Mouse (Mus musculus): ENCODE results near the gene Rhbdl1. TPM values are rescaled to one million over a fixed set of nuclear protein-coding genes. Genes with fewer than 3 reads are reported as not detected.

Gene Rhbdl1
- polyA plus RNA-seq, 1 experiment from 2014 or later: 1.4 TPM

DNA sequence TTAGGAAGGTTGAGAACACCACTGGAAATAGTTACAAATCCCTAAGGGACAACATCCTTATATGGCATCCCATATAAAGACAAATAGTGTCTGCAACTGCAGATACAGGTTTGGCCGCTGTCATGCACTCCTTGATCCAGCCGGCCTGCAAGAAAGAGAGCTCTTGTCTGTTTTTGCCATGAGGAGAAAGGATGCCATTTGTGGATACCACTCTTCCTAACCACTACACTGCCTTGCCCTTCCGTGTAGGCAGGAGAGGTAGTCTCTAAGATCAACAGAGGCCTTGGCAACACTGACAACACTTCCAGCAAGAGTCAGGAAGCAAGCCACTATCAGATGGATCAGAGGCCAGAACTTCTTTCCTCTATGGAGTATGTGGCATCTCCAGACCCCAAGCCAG lies 50.8 kb downstream of the Rhbdl1 start, which contains the start of gene Ccdc78:
TSS of gene Ccdc78 (plus strand) at position 301 of the 400 bp plus-strand sequence.
- H3K27me3 ChIP-seq: no peaks in the 10 kb centered on the region
- peaks cover 43% of the 10 kb centered on the region for H3K4me1 ChIP-seq (replicated peaks)
- H3K27ac ChIP-seq: peak within 1 kb of the TSS; percentile 93
- H3K9ac ChIP-seq: peak within 1 kb of the TSS; percentile 73
- no peak for ATAC-seq (replicated peaks; ENCODE audit: insufficient number of reproducible peaks, insufficient read depth, low FRiP score, low read depth)
- H3K36me3 ChIP-seq: peaks cover 48% of the 10 kb centered on the region
- H3K9me3 ChIP-seq (replicated peaks): no peaks in the 10 kb centered on the region
- peak within 1 kb of the TSS; percentile 82 for H3K4me3 ChIP-seq
- H3K4me2 ChIP-seq: peak within 1 kb of the TSS; percentile 78
- 71% methylated on average over 3 of the region's 3 CpGs for WGBS

DNA sequence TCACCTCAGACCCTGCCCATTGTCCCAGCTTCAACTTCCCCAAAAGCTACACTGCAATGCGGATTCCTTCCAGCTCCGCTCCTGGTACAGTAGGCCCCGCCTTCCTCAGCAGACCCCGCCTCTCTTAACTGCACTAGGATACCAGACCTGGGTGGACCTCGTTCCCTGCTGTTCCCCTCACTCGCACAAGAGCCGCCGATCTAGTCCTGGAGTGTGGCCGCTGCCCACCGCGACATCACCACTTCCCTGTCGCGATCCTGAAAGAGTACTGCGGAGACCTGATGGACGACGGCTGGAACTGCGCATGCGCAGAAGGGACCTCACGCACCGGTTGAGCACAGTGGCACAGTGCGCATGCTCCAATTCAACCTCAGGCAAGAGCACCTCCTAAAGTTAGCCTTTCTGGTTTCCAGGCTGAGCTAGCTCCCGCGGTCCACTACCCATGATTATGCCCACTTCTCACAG lies 51.8 kb downstream of the Rhbdl1 start, which contains the start of gene Haghl:
TSS of gene Haghl (minus strand) at position 393 of the 465 bp plus-strand sequence.
- Histone ChIP-seq H3K27me3 (no peaks in the 10 kb centered on the region), H3K36me3 (peaks cover 55% of the 10 kb centered on the region), H3K4me1 (replicated peaks) (peaks cover 34% of the 10 kb centered on the region), H3K9me3 (replicated peaks) (no peaks in the 10 kb centered on the region), H3K4me2 (peak within 1 kb of the TSS; percentile 78), H3K27ac (peak within 1 kb of the TSS; percentile 93), H3K9ac (peak within 1 kb of the TSS; percentile 73), H3K4me3 (peak within 1 kb of the TSS; percentile 82)
- ATAC-seq (replicated peaks; ENCODE audit: insufficient number of reproducible peaks, insufficient read depth, low FRiP score, low read depth): peak; percentile 84
- under 1% methylated on average over 23 of the region's 23 CpGs for whole genome bisulfite sequencing

Small RNAs within 50 kb of the gene (microRNA-seq; reads per million reads assigned to microRNA genes)
- 0.84 reads per million for gene Mir3082

Other genes with a start within 250 kb of the Rhbdl1 start
- 1.0 and 2.0 TPM in 2 replicates for gene Gng13, start 120.1 kb downstream of the Rhbdl1 start, polyA plus RNA-seq (2015; fragmentation: Nextera tagmentation; extraction: Ambion mirVana)
- gene Chtf18, start 109.9 kb downstream of the Rhbdl1 start, polyA plus RNA-seq (2015; fragmentation: Nextera tagmentation; extraction: Ambion mirVana): 11.8 and 17.7 TPM in 2 replicates
- 10.7 and 15.3 TPM in 2 replicates for gene Rpusd1, start 109.6 kb downstream of the Rhbdl1 start, polyA plus RNA-seq (2015; fragmentation: Nextera tagmentation; extraction: Ambion mirVana)
- 0.13 TPM in 1 of 2 replicates, not detected in the other for gene Mslnl, start 101.3 kb downstream of the Rhbdl1 start, polyA plus RNA-seq (2015; fragmentation: Nextera tagmentation; extraction: Ambion mirVana)
- 38.7 and 42.7 TPM in 2 replicates for gene Msln, start 82.9 kb downstream of the Rhbdl1 start, polyA plus RNA-seq (2015; fragmentation: Nextera tagmentation; extraction: Ambion mirVana)
- gene Narfl, start 63.5 kb downstream of the Rhbdl1 start, polyA plus RNA-seq (2015; fragmentation: Nextera tagmentation; extraction: Ambion mirVana): 31.5 and 32.4 TPM in 2 replicates
- gene Haghl, start 51.6 kb downstream of the Rhbdl1 start, polyA plus RNA-seq (2015; fragmentation: Nextera tagmentation; extraction: Ambion mirVana): 44.7 and 57.1 TPM in 2 replicates
- gene Ccdc78, start 50.7 kb downstream of the Rhbdl1 start, polyA plus RNA-seq (2015; fragmentation: Nextera tagmentation; extraction: Ambion mirVana): 0.13 and 0.23 TPM in 2 replicates
- gene Fam173a, start 44.4 kb downstream of the Rhbdl1 start, polyA plus RNA-seq (2015; fragmentation: Nextera tagmentation; extraction: Ambion mirVana): 56.8 and 70.2 TPM in 2 replicates
- gene AC134908.4, start 41.6 kb downstream of the Rhbdl1 start, polyA plus RNA-seq (2015; fragmentation: Nextera tagmentation; extraction: Ambion mirVana): 0.50 TPM in 1 of 2 replicates, not detected in the other
- gene Metrn, start 40.2 kb downstream of the Rhbdl1 start, polyA plus RNA-seq (2015; fragmentation: Nextera tagmentation; extraction: Ambion mirVana): 21.2 and 29.2 TPM in 2 replicates
- gene Fbxl16, start 28.2 kb downstream of the Rhbdl1 start, polyA plus RNA-seq (2015; fragmentation: Nextera tagmentation; extraction: Ambion mirVana): 0.78 and 1.2 TPM in 2 replicates
- 12.7 and 19.8 TPM in 2 replicates for gene Wdr24, start 13.7 kb downstream of the Rhbdl1 start, polyA plus RNA-seq (2015; fragmentation: Nextera tagmentation; extraction: Ambion mirVana)
- gene Jmjd8, start 8.4 kb downstream of the Rhbdl1 start, polyA plus RNA-seq (2015; fragmentation: Nextera tagmentation; extraction: Ambion mirVana): 30.9 and 36.6 TPM in 2 replicates
- 251 and 301 TPM in 2 replicates for gene Stub1, start 3.9 kb downstream of the Rhbdl1 start, polyA plus RNA-seq (2015; fragmentation: Nextera tagmentation; extraction: Ambion mirVana)
- 1.7 and 3.0 TPM in 2 replicates for gene Gm20683, start 4.5 kb upstream of the Rhbdl1 start, polyA plus RNA-seq (2015; fragmentation: Nextera tagmentation; extraction: Ambion mirVana)
- 24.2 and 26.1 TPM in 2 replicates for gene Rhot2, start 7.6 kb upstream of the Rhbdl1 start, polyA plus RNA-seq (2015; fragmentation: Nextera tagmentation; extraction: Ambion mirVana)
- gene Wdr90, start 24.2 kb upstream of the Rhbdl1 start, polyA plus RNA-seq (2015; fragmentation: Nextera tagmentation; extraction: Ambion mirVana): 12.1 and 18.5 TPM in 2 replicates
- 176 and 203 TPM in 2 replicates for gene Mcrip2, start 31.5 kb upstream of the Rhbdl1 start, polyA plus RNA-seq (2015; fragmentation: Nextera tagmentation; extraction: Ambion mirVana)
- gene Mettl26, start 37.8 kb upstream of the Rhbdl1 start, polyA plus RNA-seq (2015; fragmentation: Nextera tagmentation; extraction: Ambion mirVana): 29.3 and 35.1 TPM in 2 replicates
- 0.24 and 0.28 TPM in 2 replicates for gene Wfikkn1, start 43.6 kb upstream of the Rhbdl1 start, polyA plus RNA-seq (2015; fragmentation: Nextera tagmentation; extraction: Ambion mirVana)
- 12.1 and 18.0 TPM in 2 replicates for gene Rab40c, start 82.4 kb upstream of the Rhbdl1 start, polyA plus RNA-seq (2015; fragmentation: Nextera tagmentation; extraction: Ambion mirVana)
- gene Pigq, start 107.6 kb upstream of the Rhbdl1 start, polyA plus RNA-seq (2015; fragmentation: Nextera tagmentation; extraction: Ambion mirVana): 52.9 and 63.0 TPM in 2 replicates
- gene Nhlrc4, start 107.7 kb upstream of the Rhbdl1 start, polyA plus RNA-seq (2015; fragmentation: Nextera tagmentation; extraction: Ambion mirVana): 0.08 and 0.16 TPM in 2 replicates
- gene A930017K11Rik, start 115.3 kb upstream of the Rhbdl1 start, polyA plus RNA-seq (2015; fragmentation: Nextera tagmentation; extraction: Ambion mirVana): 0.05 TPM in 1 of 2 replicates, not detected in the other
- 9.3 and 13.5 TPM in 2 replicates for gene Capn15, start 148.5 kb upstream of the Rhbdl1 start, polyA plus RNA-seq (2015; fragmentation: Nextera tagmentation; extraction: Ambion mirVana)
- gene Rab11fip3, start 232.3 kb upstream of the Rhbdl1 start, polyA plus RNA-seq (2015; fragmentation: Nextera tagmentation; extraction: Ambion mirVana): 10.2 and 12.8 TPM in 2 replicates

Measured in heart, embryonic 15.5 days (tissue).